Mouse (Mus musculus) spleen, adult 2 months (tissue): ENCODE measurements around the gene Esp23.
"Not testable (repeated sequence)": the region's sequence is repeated elsewhere in the genome, so short reads cannot be mapped to it uniquely, and the experiment has no call there.

Source experiments
- CTCF ChIP-seq: fragments of 200-500 bp; IDR thresholded peaks from 2 replicates; pipeline ENCODE4 v1.5.1; 2011; ENCODE audit warnings: mild to moderate bottlenecking, inconsistent platforms; ENCODE audit not compliant: insufficient read depth, insufficient read length, insufficient replicate concordance; ENCODE audit errors: extremely low read depth
- POLR2A ChIP-seq: fragments of 200-500 bp; IDR thresholded peaks from 2 replicates; pipeline ENCODE4 v1.6.1; 2011; ENCODE audit warnings: low read depth, low read length, inconsistent platforms

DNA sequence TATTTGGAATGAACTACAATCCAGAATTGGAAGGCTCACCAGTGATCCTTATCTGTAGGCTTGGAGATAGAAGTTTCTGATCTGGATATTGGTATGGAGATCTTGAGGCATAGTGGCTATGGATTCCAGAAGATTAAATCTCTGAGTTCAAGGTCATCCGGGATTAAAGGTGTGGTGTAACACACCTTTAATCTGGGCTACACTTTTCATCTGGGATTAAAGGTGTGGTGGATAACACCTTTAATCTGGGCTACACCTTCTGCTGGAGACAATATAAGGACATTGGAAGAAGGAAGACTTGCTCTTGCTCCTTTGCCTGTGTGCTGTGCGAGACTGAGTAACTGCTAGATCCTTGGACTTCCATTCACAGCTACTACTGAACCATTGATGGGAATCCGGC is 40.4 kb downstream of the Esp23 start, which contains the start of gene Esp24:
- TF ChIP-seq POLR2A, CTCF: not testable (repeated sequence)
